Mouse (Mus musculus) kidney, postnatal 0 days (tissue): ENCODE results near the gene Zfp341. TPM values are rescaled to one million over a fixed set of nuclear protein-coding genes. Genes with fewer than 3 reads are reported as not detected.

Experiments used
- ATAC-seq: fragments of 200-750 bp; cut with Nextera tagmentation; replicated peaks from 2 replicates; pipeline ENCODE4 v1.8.0; 2017; ENCODE audit warnings: low read depth, moderate number of reproducible peaks, moderate TSS enrichment, moderate library complexity; ENCODE audit not compliant: low FRiP score
- DNase-seq: peaks from one replicate; pipeline ENCODE4 v3.0.0-alpha.2; 2016; ENCODE audit warnings: low spot score
- H3K27ac ChIP-seq: fragments of 300-500 bp; sonication (generic); 2 replicates; pipeline ENCODE4 v1.5.1; 2014; ENCODE audit warnings: mild to moderate bottlenecking
- H3K27me3 ChIP-seq: fragments of 300-500 bp; sonication (generic); 2 replicates; pipeline ENCODE4 v1.6.1; 2014; ENCODE audit warnings: low read length, mixed read lengths; ENCODE audit not compliant: insufficient read depth
- H3K36me3 ChIP-seq: fragments of 300-500 bp; sonication (generic); 2 replicates; pipeline ENCODE4 v1.6.1; 2014; ENCODE audit warnings: low read length, mixed read lengths; ENCODE audit not compliant: insufficient read depth
- H3K4me1 ChIP-seq: fragments of 300-500 bp; sonication (generic); replicated peaks from 2 replicates; pipeline ENCODE4 v1.6.1; 2014; ENCODE audit warnings: antibody characterized with exemption, low read length, mixed read lengths; ENCODE audit not compliant: insufficient read depth
- H3K4me2 ChIP-seq: fragments of 300-500 bp; sonication (generic); 2 replicates; pipeline ENCODE4 v1.6.1; 2014; ENCODE audit warnings: mild to moderate bottlenecking, low read length, moderate library complexity, mixed read lengths
- H3K4me3 ChIP-seq: fragments of 300-500 bp; sonication (generic); replicated peaks from 2 replicates; pipeline ENCODE4 v1.5.1; 2014; ENCODE audit warnings: low read depth, low read length
- H3K9ac ChIP-seq: fragments of 300-500 bp; sonication (generic); 2 replicates; pipeline ENCODE4 v1.6.1; 2014; ENCODE audit warnings: low read depth, low read length
- H3K9me3 ChIP-seq: fragments of 300-500 bp; sonication (generic); replicated peaks from 2 replicates; pipeline ENCODE4 v1.6.1; 2016; ENCODE audit warnings: low read length, inconsistent platforms, mixed read lengths
- CTCF ChIP-seq: IDR thresholded peaks from 2 replicates; pipeline ENCODE4 v1.5.1; 2016; ENCODE audit warnings: antibody characterized with exemption, low read depth, mild to moderate bottlenecking, moderate library complexity
- WGBS: fragments of 180-500 bp; shearing (Covaris S2); extraction: QIAGEN DNeasy Blood & Tissue Kit; methylation state at CpG from one replicate; pipeline ENCODE4 v1.1.7; 2014; 5-methylcytosine and 5-hydroxymethylcytosine counted together
- polyA plus RNA-seq: library from polyadenylated mRNA; unstranded; fragments of >200 nt; fragmentation: Nextera tagmentation; extraction: Ambion mirVana; gene quantifications from 2 replicates; pipeline ENCODE4 v1.2.1, GENCODE M21; 2015

Gene Zfp341
- polyA plus RNA-seq, 1 experiment from 2014 or later, result 0.80 TPM

DNA sequence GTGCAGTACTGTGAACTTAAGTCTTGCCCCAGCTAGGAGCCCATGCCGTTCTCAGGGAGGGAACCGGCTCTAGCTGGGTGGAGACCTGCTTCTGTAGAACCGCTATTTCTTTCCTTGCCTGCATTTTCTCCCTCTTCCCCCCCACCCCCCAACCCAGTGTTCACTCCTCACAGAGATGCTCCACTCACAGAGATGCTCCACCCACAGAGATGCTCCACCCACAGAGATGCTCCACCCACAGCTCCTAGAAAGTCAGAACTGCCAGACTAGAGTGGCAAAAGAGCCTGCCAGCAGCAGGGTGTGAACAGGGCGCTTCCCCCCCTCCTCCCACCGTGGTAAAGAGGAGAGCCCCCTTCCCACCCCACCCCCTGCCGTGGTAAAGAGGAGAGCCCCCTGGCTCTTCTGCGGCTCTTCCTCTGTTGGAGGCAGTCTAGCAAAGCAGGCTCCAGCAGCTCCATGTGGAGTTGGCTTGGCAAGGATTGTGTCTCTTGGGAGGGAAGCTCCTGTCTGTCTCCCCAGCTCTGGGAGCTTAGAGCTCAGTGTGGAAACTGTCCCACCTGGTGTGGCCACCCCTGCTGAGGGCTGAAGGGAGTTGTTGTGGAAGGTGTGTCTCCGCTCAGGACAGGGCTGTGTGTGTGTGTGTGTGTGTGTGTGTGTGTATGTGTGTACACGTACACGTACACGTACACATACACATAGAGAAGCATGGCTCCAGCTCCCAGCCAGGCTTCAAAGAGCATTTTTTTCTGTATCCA is 80.3 kb downstream of the Zfp341 start:
- H3K4me3 ChIP-seq, result no peak overlapping the region
- no peak overlapping the region for H3K27ac ChIP-seq
- no peak for DNase-seq
- no peak overlapping the region for H3K4me2 ChIP-seq
- no peak for TF ChIP-seq CTCF
- H3K27me3 ChIP-seq, result no peaks in the 10 kb centered on the region
- H3K9ac ChIP-seq, result no peak overlapping the region
- no peaks in the 10 kb centered on the region for H3K4me1 ChIP-seq
- 72% methylated on average over 11 of the region's 11 CpGs for WGBS
- H3K36me3 ChIP-seq, result peaks cover 39% of the 10 kb centered on the region
- ATAC-seq, result no peak
- H3K9me3 ChIP-seq, result no peaks in the 10 kb centered on the region

DNA sequence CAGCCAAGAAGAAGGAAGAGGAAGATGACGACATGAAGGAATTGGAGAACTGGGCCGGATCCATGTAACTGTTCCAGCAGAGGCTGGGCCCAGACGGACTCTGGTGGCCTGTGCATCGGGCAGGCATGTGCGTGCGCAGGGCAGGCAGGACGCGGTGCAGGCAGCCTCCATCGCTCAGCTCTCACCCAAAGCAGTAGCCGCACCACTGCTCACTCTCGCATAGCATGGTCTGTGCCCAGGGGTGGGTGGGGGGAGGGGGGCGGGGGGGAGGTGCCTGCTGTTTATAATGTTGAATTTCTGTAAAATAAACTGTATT is 80.8 kb downstream of the Zfp341 start:
- no peak overlapping the region for H3K27ac ChIP-seq
- no peak overlapping the region for H3K4me3 ChIP-seq
- no peak for DNase-seq
- no peak for ATAC-seq
- WGBS, result 79% methylated on average over 12 of the region's 12 CpGs
- no peak overlapping the region for H3K4me2 ChIP-seq
- no peaks in the 10 kb centered on the region for H3K9me3 ChIP-seq
- peaks cover 39% of the 10 kb centered on the region for H3K36me3 ChIP-seq
- no peak for TF ChIP-seq CTCF
- H3K4me1 ChIP-seq, result no peaks in the 10 kb centered on the region
- H3K9ac ChIP-seq, result no peak overlapping the region
- no peaks in the 10 kb centered on the region for H3K27me3 ChIP-seq

DNA sequence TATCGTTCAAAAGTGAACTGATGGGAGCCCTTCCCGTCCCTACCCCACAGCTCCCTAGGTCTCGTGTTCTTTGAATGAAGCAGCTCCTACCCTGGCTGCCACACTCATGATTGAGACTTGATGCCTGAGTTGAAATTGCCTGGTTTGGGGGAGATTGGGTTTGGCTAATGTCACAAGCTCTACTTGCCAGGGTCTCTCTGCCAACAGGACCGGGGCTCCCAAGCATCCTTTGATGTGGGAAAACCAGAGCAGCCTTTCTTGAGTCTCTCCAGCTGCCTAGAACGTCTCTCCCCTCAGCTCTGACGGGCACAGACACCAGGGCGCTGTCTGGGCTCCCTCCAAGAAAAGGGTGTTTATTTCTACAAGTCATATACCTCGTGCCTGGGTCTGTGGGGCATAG is 82.6 kb downstream of the Zfp341 start:
- Histone ChIP-seq H3K27ac (no peak overlapping the region), H3K9me3 (no peaks in the 10 kb centered on the region), H3K36me3 (peaks cover 31% of the 10 kb centered on the region), H3K4me1 (no peaks in the 10 kb centered on the region), H3K9ac (no peak overlapping the region), H3K4me2 (no peak overlapping the region), H3K4me3 (no peak overlapping the region), H3K27me3 (no peaks in the 10 kb centered on the region)
- WGBS, result 78% methylated on average over 8 of the region's 8 CpGs
- TF ChIP-seq CTCF, result no peak
- DNase-seq (no peak), ATAC-seq (no peak)

Other genes starting within 250 kb of the Zfp341 start
- 13.9 and 25.2 TPM in 2 replicates for gene Cdk5rap1, start 240.3 kb upstream of the Zfp341 start, polyA plus RNA-seq
- 16.8 and 16.9 TPM in 2 replicates for gene Snta1, start 205.2 kb upstream of the Zfp341 start, polyA plus RNA-seq
- gene Cbfa2t2, start 176.8 kb upstream of the Zfp341 start, polyA plus RNA-seq, result 23.6 and 26.0 TPM in 2 replicates
- 0.80 and 1.1 TPM in 2 replicates for gene 1700003F12Rik, start 66.2 kb upstream of the Zfp341 start, polyA plus RNA-seq
- gene Actl10, start 61.5 kb upstream of the Zfp341 start, polyA plus RNA-seq, result 0.09 TPM in 1 of 2 replicates, not detected in the other
- gene Necab3, start 54.4 kb upstream of the Zfp341 start, polyA plus RNA-seq, result 0.58 and 0.97 TPM in 2 replicates
- 9.5 and 9.6 TPM in 2 replicates for gene E2f1, start 43.4 kb upstream of the Zfp341 start, polyA plus RNA-seq
- gene Pxmp4, start 9.6 kb upstream of the Zfp341 start, polyA plus RNA-seq, result 37.3 and 37.9 TPM in 2 replicates
- gene 4930519P11Rik, start 140 bp downstream of the Zfp341 start, polyA plus RNA-seq, result 0.42 and 0.71 TPM in 2 replicates
- gene Chmp4b, start 38.4 kb downstream of the Zfp341 start, polyA plus RNA-seq, result 30.0 and 34.7 TPM in 2 replicates
- gene Gm14214, start 156.7 kb downstream of the Zfp341 start, polyA plus RNA-seq, result not detected in 2 replicates
- 31.6 and 33.7 TPM in 2 replicates for gene Raly, start 177.8 kb downstream of the Zfp341 start, polyA plus RNA-seq
- gene a, start 178.1 kb downstream of the Zfp341 start, polyA plus RNA-seq, result 0.42 and 1.1 TPM in 2 replicates